Mouse (Mus musculus) forebrain, embryonic 15.5 days (tissue): ENCODE results near the gene Ccm2. TPM values are rescaled to one million over a fixed set of nuclear protein-coding genes. Genes with fewer than 3 reads are reported as not detected.

Experiments used
- ATAC-seq: fragments of 200-750 bp; cut with Nextera tagmentation; replicated peaks from 2 replicates; pipeline ENCODE4 v1.8.0; 2017; ENCODE audit warnings: mild to moderate bottlenecking, moderate TSS enrichment, moderate library complexity
- H3K27ac ChIP-seq: fragments of 300-500 bp; sonication (generic); replicated peaks from 2 replicates; pipeline ENCODE4 v1.5.1; 2015; ENCODE audit warnings: mild to moderate bottlenecking, inconsistent platforms
- H3K27me3 ChIP-seq: fragments of 300-500 bp; sonication (generic); 2 replicates; pipeline ENCODE4 v1.6.1; 2015; ENCODE audit warnings: inconsistent platforms
- H3K36me3 ChIP-seq: fragments of 300-500 bp; sonication (generic); 2 replicates; pipeline ENCODE4 v1.6.1; 2015; ENCODE audit warnings: mild to moderate bottlenecking, inconsistent platforms
- H3K4me1 ChIP-seq: fragments of 300-500 bp; sonication (generic); 2 replicates; pipeline ENCODE4 v1.6.1; 2015; ENCODE audit warnings: inconsistent platforms
- H3K4me2 ChIP-seq: fragments of 300-500 bp; sonication (generic); replicated peaks from 2 replicates; pipeline ENCODE4 v1.6.1; 2015; ENCODE audit warnings: mild to moderate bottlenecking, inconsistent platforms
- H3K4me3 ChIP-seq: fragments of 300-500 bp; sonication (generic); 2 replicates; pipeline ENCODE4 v1.5.1; 2015; ENCODE audit warnings: mild to moderate bottlenecking, inconsistent platforms
- H3K9ac ChIP-seq: fragments of 300-500 bp; sonication (generic); replicated peaks from 2 replicates; pipeline ENCODE4 v1.6.1; 2015; ENCODE audit warnings: mild to moderate bottlenecking, inconsistent platforms
- H3K9me3 ChIP-seq: fragments of 300-500 bp; sonication (generic); 2 replicates; pipeline ENCODE4 v1.6.1; 2016; ENCODE audit warnings: inconsistent platforms
- WGBS: fragments of 180-500 bp; shearing (Covaris S2); methylation state at CpG from one replicate; pipeline ENCODE4 v1.1.7; 2015; ENCODE audit warnings: mixed read lengths; 5-methylcytosine and 5-hydroxymethylcytosine counted together
- polyA plus RNA-seq: library from polyadenylated mRNA; unstranded; fragments of >200 nt; fragmentation: Nextera tagmentation; extraction: Ambion mirVana; gene quantifications from 2 replicates; pipeline ENCODE4 v1.2.1, GENCODE M21; 2015

The Ccm2 gene
- polyA plus RNA-seq, result 104 and 107 TPM in 2 replicates

- Histone ChIP-seq H3K4me2 (peak within 1 kb of the TSS; percentile 58), H3K27me3 (no peaks in the 10 kb centered on the region), H3K36me3 (no peaks in the 10 kb centered on the region), H3K9ac (peak within 1 kb of the TSS; percentile 82), H3K4me1 (peaks cover 23% of the 10 kb centered on the region), H3K27ac (peak within 1 kb of the TSS; percentile 97), H3K4me3 (peak within 1 kb of the TSS; percentile 83), H3K9me3 (no peaks in the 10 kb centered on the region)
- under 1% methylated on average over 50 of the region's 57 CpGs for WGBS
- ATAC-seq, result peak; percentile 95
These were observed at the start of gene Ccm2 for GRCm38 (mm10) chr11:6546205-6547013. Gene Ccm2 (plus strand): TSS chr11:6546887.

DNA sequence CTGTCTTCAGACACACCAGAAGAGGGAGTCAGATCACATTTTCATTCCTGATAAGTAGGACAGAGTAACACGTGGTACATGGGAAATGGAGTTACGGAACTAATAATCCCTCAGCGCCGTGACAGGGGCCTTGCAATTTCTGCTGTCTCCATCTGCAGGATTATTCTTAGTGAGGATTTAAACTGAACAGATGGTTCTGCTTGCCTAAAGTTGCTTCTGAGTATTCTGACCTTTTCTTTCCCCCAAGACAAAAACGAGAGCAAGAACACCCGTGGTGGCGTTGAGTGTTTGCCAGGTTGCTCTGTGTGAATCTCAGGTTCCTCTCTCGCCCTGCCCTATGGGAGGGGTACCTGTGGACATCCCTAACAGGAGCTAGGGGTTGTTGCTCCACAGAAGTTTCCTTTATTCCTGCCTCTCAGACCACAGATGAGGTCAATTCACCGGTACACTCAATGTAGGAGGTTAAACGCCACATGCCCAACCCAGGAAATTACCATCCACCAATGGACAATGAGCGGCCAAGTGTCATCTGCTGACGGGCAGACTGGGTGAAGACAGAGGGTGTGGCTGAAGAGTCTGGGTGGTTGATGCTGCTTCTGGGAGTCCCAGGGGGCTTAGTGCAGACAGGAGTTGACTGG is 49.3 kb upstream of the Ccm2 start:
- Histone ChIP-seq H3K9ac (no peak overlapping the region), H3K9me3 (no peaks in the 10 kb centered on the region), H3K27me3 (no peaks in the 10 kb centered on the region), H3K27ac (no peak overlapping the region), H3K4me2 (no peak overlapping the region), H3K36me3 (no peaks in the 10 kb centered on the region), H3K4me1 (no peaks in the 10 kb centered on the region), H3K4me3 (no peak overlapping the region)
- 84% methylated on average over 12 of the region's 12 CpGs for WGBS
- ATAC-seq, result no peak

- Histone ChIP-seq H3K4me1 (no peaks in the 10 kb centered on the region), H3K9me3 (no peaks in the 10 kb centered on the region), H3K36me3 (no peaks in the 10 kb centered on the region), H3K9ac (no peak overlapping the region), H3K27me3 (no peaks in the 10 kb centered on the region), H3K4me2 (no peak overlapping the region), H3K4me3 (no peak overlapping the region), H3K27ac (no peak overlapping the region)
- WGBS, result 95% methylated on average over 2 of the region's 2 CpGs
- ATAC-seq, result no peak
These were observed 44.2 kb upstream of the Ccm2 start for GRCm38 (mm10) chr11:6502506-6502905.

- ATAC-seq, result no peak
- Histone ChIP-seq H3K27ac (no peak overlapping the region), H3K36me3 (no peaks in the 10 kb centered on the region), H3K9me3 (no peaks in the 10 kb centered on the region), H3K9ac (no peak overlapping the region), H3K4me1 (no peaks in the 10 kb centered on the region), H3K27me3 (no peaks in the 10 kb centered on the region), H3K4me2 (no peak overlapping the region), H3K4me3 (no peak overlapping the region)
- WGBS, result 77% methylated on average over 3 of the region's 3 CpGs
These were observed 42.5 kb upstream of the Ccm2 start for GRCm38 (mm10) chr11:6504226-6504625.

- Histone ChIP-seq H3K9me3 (no peaks in the 10 kb centered on the region), H3K4me2 (no peak overlapping the region), H3K4me3 (no peak overlapping the region), H3K36me3 (no peaks in the 10 kb centered on the region), H3K27ac (no peak overlapping the region), H3K4me1 (no peaks in the 10 kb centered on the region), H3K27me3 (no peaks in the 10 kb centered on the region), H3K9ac (no peak overlapping the region)
- 78% methylated on average over 6 of the region's 6 CpGs for WGBS
- ATAC-seq, result no peak
These were observed 42.0 kb upstream of the Ccm2 start for GRCm38 (mm10) chr11:6504689-6505088.

- Histone ChIP-seq H3K4me1 (no peaks in the 10 kb centered on the region), H3K4me2 (no peak overlapping the region), H3K27me3 (no peaks in the 10 kb centered on the region), H3K4me3 (no peak overlapping the region), H3K9me3 (no peaks in the 10 kb centered on the region), H3K36me3 (no peaks in the 10 kb centered on the region), H3K27ac (no peak overlapping the region), H3K9ac (no peak overlapping the region)
- WGBS, result 83% methylated on average over 9 of the region's 9 CpGs
- no peak for ATAC-seq
These were observed 40.2 kb upstream of the Ccm2 start for GRCm38 (mm10) chr11:6506516-6506915.

DNA sequence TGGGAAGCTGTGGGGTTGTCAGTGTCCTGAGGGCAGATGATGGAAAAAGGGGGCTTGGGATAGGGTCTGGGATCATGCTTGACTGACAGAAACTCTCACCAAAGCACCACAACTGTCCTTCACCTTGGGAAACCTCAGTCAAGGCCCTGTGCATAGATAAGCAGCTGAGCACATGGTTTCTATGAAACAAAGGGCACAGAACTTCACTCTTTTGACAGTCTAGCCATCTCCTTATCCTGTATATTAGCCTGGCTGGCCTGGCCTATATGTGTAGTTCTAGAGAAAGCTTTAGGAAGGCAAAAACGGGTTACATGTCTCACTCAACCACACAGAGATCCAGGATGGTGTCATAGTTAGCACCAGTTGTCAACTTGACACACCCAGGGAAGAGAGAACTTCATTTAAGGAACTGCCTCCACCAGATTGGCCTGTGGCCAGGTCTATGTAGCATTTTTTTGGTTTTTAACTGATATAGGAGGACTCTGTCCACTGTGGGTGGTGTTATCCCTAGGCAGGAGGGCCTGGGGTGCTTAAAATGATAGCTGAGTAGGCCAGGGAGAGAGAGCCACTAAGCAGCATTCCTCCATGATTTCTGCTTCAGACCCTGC is 38.3 kb upstream of the Ccm2 start:
- 56% methylated on average over 1 of the region's 1 CpGs for WGBS
- Histone ChIP-seq H3K27ac (no peak overlapping the region), H3K9me3 (no peaks in the 10 kb centered on the region), H3K9ac (no peak overlapping the region), H3K4me3 (no peak overlapping the region), H3K4me1 (no peaks in the 10 kb centered on the region), H3K27me3 (no peaks in the 10 kb centered on the region), H3K36me3 (no peaks in the 10 kb centered on the region), H3K4me2 (no peak overlapping the region)
- no peak for ATAC-seq

- WGBS, result 42% methylated on average over 7 of the region's 7 CpGs
- H3K9ac ChIP-seq, result no peak overlapping the region
- ATAC-seq, result no peak
- no peak overlapping the region for H3K4me2 ChIP-seq
- H3K36me3 ChIP-seq, result no peaks in the 10 kb centered on the region
- H3K4me3 ChIP-seq, result no peak overlapping the region
- no peaks in the 10 kb centered on the region for H3K9me3 ChIP-seq
- H3K27ac ChIP-seq, result no peak overlapping the region
- no peaks in the 10 kb centered on the region for H3K4me1 ChIP-seq
- H3K27me3 ChIP-seq, result no peaks in the 10 kb centered on the region
These were observed 31.9 kb upstream of the Ccm2 start for GRCm38 (mm10) chr11:6514837-6515236.

GRCm38 (mm10) chr11:6519491-6520033 is 27.1 kb upstream of the Ccm2 start:
- no peak overlapping the region for H3K4me2 ChIP-seq
- 82% methylated on average over 11 of the region's 11 CpGs for WGBS
- H3K27me3 ChIP-seq, result no peaks in the 10 kb centered on the region
- H3K36me3 ChIP-seq, result peaks cover 6% of the 10 kb centered on the region
- ATAC-seq, result no peak
- no peak overlapping the region for H3K4me3 ChIP-seq
- H3K4me1 ChIP-seq, result no peaks in the 10 kb centered on the region
- no peak overlapping the region for H3K9ac ChIP-seq
- no peak overlapping the region for H3K27ac ChIP-seq
- H3K9me3 ChIP-seq, result no peaks in the 10 kb centered on the region

- Histone ChIP-seq H3K4me1 (no peaks in the 10 kb centered on the region), H3K27ac (no peak within 1 kb of the TSS), H3K9ac (no peak within 1 kb of the TSS), H3K9me3 (no peaks in the 10 kb centered on the region), H3K27me3 (no peaks in the 10 kb centered on the region), H3K4me2 (no peak within 1 kb of the TSS), H3K36me3 (peaks cover 17% of the 10 kb centered on the region), H3K4me3 (no peak within 1 kb of the TSS)
- WGBS, result 79% methylated on average over 7 of the region's 7 CpGs
- no peak for ATAC-seq
These were observed 26.0 kb upstream of the Ccm2 start, which contains the start of gene Myo1g for GRCm38 (mm10) chr11:6520507-6521173. Gene Myo1g (minus strand): TSS chr11:6520965.

GRCm38 (mm10) chr11:6522782-6523525 is 23.7 kb upstream of the Ccm2 start:
- H3K4me2 ChIP-seq, result no peak overlapping the region
- WGBS, result 75% methylated on average over 9 of the region's 9 CpGs
- H3K4me1 ChIP-seq, result peaks cover 14% of the 10 kb centered on the region
- no peak overlapping the region for H3K27ac ChIP-seq
- no peaks in the 10 kb centered on the region for H3K27me3 ChIP-seq
- H3K9me3 ChIP-seq, result no peaks in the 10 kb centered on the region
- peaks cover 26% of the 10 kb centered on the region for H3K36me3 ChIP-seq
- ATAC-seq, result no peak
- H3K9ac ChIP-seq, result no peak overlapping the region
- no peak overlapping the region for H3K4me3 ChIP-seq
